Mouse (Mus musculus): ENCODE results near the gene Wdr61.

GRCm38 (mm10) chr9:54722596-54722995 lies 11.7 kb downstream of the Wdr61 start:
- TF ChIP-seq CTCF (IDR thresholded peaks at IDR 0.05; ENCODE audit: control insufficient read depth, insufficient read depth, insufficient replicate concordance, low read depth, low read length) (no peak), POLR2A (IDR thresholded peaks at IDR 0.05; ENCODE audit: control insufficient read depth, low read depth, low read length) (no peak)
